Mouse (Mus musculus): Measurements from ENCODE around the gene Pgp. TPM values are rescaled to one million over a fixed set of nuclear protein-coding genes. Genes with fewer than 3 reads are reported as not detected.

Pgp gene
- total and polyA plus RNA-seq, 3 experiments: 19.3 to 55.0 TPM; not detected in 1

- no peak for TF ChIP-seq ZKSCAN1 (IDR thresholded peaks at IDR 0.05; ENCODE audit: low read depth, low read length)
- peak; percentile 54 for TF ChIP-seq SMC3 (IDR thresholded peaks at IDR 0.05; ENCODE audit: low read depth, low read length)
- TF ChIP-seq MAFK (IDR thresholded peaks at IDR 0.05; ENCODE audit: borderline replicate concordance, low read depth, low read length): no peak
- TF ChIP-seq MAZ (IDR thresholded peaks at IDR 0.05; ENCODE audit: low read depth, low read length): peak; percentile 91
- no peak for TF ChIP-seq BHLHE40 (IDR thresholded peaks at IDR 0.05; ENCODE audit: borderline replicate concordance, low read depth, low read length)
- peak; percentile 60 for TF ChIP-seq ELF1 (IDR thresholded peaks at IDR 0.05; ENCODE audit: low read depth, low read length)
- TF ChIP-seq MEF2A (IDR thresholded peaks at IDR 0.05; ENCODE audit: extremely low read depth, insufficient replicate concordance, low read depth, low read length, poor library complexity, severe bottlenecking): peak; percentile 68; the same call in 1 of the 2 replicates
- peak; percentile 81; the same call in 1 of the 2 replicates for TF ChIP-seq ZMIZ1 (IDR thresholded peaks at IDR 0.05; ENCODE audit: low read depth, low read length)
- TF ChIP-seq NELFE (IDR thresholded peaks at IDR 0.05; ENCODE audit: low read depth, low read length): peak; percentile 96
- TF ChIP-seq HCFC1 (IDR thresholded peaks at IDR 0.05; ENCODE audit: low read depth, low read length): peak; percentile 86
Measured at GRCm38 (mm10) chr17:24478663-24479380, 8.6 kb downstream of the Pgp start, which contains the start of gene Mlst8 (continued).

GRCm38 (mm10) chr17:24479431-24479830, 9.2 kb downstream of the Pgp start:
- Histone ChIP-seq H3K9ac (ENCODE audit: control insufficient read depth, low read depth, low read length, poor library complexity, severe bottlenecking) (peak overlapping the region; percentile 55), H3K9me3 (replicated peaks; ENCODE audit: insufficient read depth, low read length) (no peaks in the 10 kb centered on the region), H3K27ac (ENCODE audit: control insufficient read depth, low read depth, low read length) (peak overlapping the region; percentile 72), H3K4me1 (ENCODE audit: control insufficient read depth in 1 of 2, insufficient read depth in 2 of 2, low read length in 2 of 2) (peaks cover 0 to 13% of the 10 kb centered on the region in 2 experiments; a peak in 3 of 4 replicates), H3K79me2 (ENCODE audit: control insufficient read depth, insufficient read depth, low read length, poor library complexity) (peaks cover 7% of the 10 kb centered on the region), H3K27me3 (ENCODE audit: control insufficient read depth in 1 of 2, insufficient read depth in 2 of 2, low read length in 2 of 2) (no peaks in the 10 kb centered on the region), H3K36me3 (ENCODE audit: control insufficient read depth in 1 of 2, insufficient read depth in 2 of 2, low read length in 2 of 2) (peaks cover 0 to 8% of the 10 kb centered on the region in 2 experiments; a peak in 2 of 4 replicates), H3K4me3 (ENCODE audit: control insufficient read depth in 1 of 2, insufficient read depth in 1 of 2, low read depth in 2 of 2, low read length in 2 of 2) (peak overlapping the region in 1 of 2 experiments; percentile 80; a peak in 2 of 4 replicates)
- 0 out of 2 replicates have a peak, but pooled peaks have one; percentile 3 for TF ChIP-seq MYC (IDR thresholded peaks at IDR 0.05; ENCODE audit: low read depth, low read length)
- no peak for TF ChIP-seq POLR2AphosphoS2 (IDR thresholded peaks at IDR 0.05; ENCODE audit: low read length)
- DNase-seq (ENCODE audit: low read depth, low spot score): peak; percentile 57

GRCm38 (mm10) chr17:24480201-24480826, 10.1 kb downstream of the Pgp start:
- H3K4me3 ChIP-seq (ENCODE audit: control insufficient read depth in 1 of 2, insufficient read depth in 1 of 2, low read depth in 2 of 2, low read length in 2 of 2): peak overlapping the region; percentile 2 to 3; a peak in 2 of 4 replicates
- H3K4me1 ChIP-seq (ENCODE audit: control insufficient read depth in 1 of 2, insufficient read depth in 2 of 2, low read length in 2 of 2): peaks cover 0 to 13% of the 10 kb centered on the region in 2 experiments; a peak in 3 of 4 replicates
- H3K9ac ChIP-seq (ENCODE audit: control insufficient read depth, low read depth, low read length, poor library complexity, severe bottlenecking): peak overlapping the region; percentile 53
- H3K27me3 ChIP-seq (ENCODE audit: control insufficient read depth in 1 of 2, insufficient read depth in 2 of 2, low read length in 2 of 2): no peaks in the 10 kb centered on the region
- peaks cover 0 to 8% of the 10 kb centered on the region in 2 experiments; a peak in 2 of 4 replicates for H3K36me3 ChIP-seq (ENCODE audit: control insufficient read depth in 1 of 2, insufficient read depth in 2 of 2, low read length in 2 of 2)
- H3K9me3 ChIP-seq (replicated peaks; ENCODE audit: insufficient read depth, low read length): no peaks in the 10 kb centered on the region
- peaks cover 7% of the 10 kb centered on the region for H3K79me2 ChIP-seq (ENCODE audit: control insufficient read depth, insufficient read depth, low read length, poor library complexity)
- peak; percentile 72 for DNase-seq (ENCODE audit: low read depth, low spot score)
- peak overlapping the region; percentile 31 for H3K27ac ChIP-seq (ENCODE audit: control insufficient read depth, low read depth, low read length)
- TF ChIP-seq MAZ (IDR thresholded peaks at IDR 0.05; ENCODE audit: low read depth, low read length): peak; percentile 61; the same call in 1 of the 2 replicates
- TF ChIP-seq MXI1 (IDR thresholded peaks at IDR 0.05; ENCODE audit: low read depth, low read length): 0 out of 2 replicates have a peak, but pooled peaks have one; percentile 22
- TF ChIP-seq CTCF (IDR thresholded peaks at IDR 0.05 in 2 of 3, conservative IDR thresholded peaks at IDR 0.05 in 1 of 3; ENCODE audit: control insufficient read depth in 1 of 3, insufficient read depth in 1 of 3, low read depth in 2 of 3, low read length in 3 of 3, poor library complexity in 1 of 3, severe bottlenecking in 1 of 3): peak; percentile 12 to 36 (median 24); a peak in 2 of 6 replicates
- no peak for TF ChIP-seq CHD2 (IDR thresholded peaks at IDR 0.05; ENCODE audit: low read length)

Data from MEL (cell line).